Mouse (Mus musculus): ENCODE results near the gene Pdilt.

- TF ChIP-seq EP300 (IDR thresholded peaks at IDR 0.05) = no peak
- no peak for TF ChIP-seq CTCF (IDR thresholded peaks at IDR 0.05)
These were observed 4.3 kb upstream of the Pdilt start for GRCm38 (mm10) chr7:119527548-119527947.

Data from lung, postnatal 0 days (tissue).